Mouse (Mus musculus) liver (tissue): ENCODE measurements around the gene Rilpl1.
"Not testable (repeated sequence)": the region's sequence is repeated elsewhere in the genome, so short reads cannot be mapped to it uniquely, and the experiment has no call there.

Experiments used
- DNase-seq: peaks from one replicate; pipeline ENCODE4 v3.0.0-alpha.2; 2020; ENCODE audit warnings: mixed read lengths

Rilpl1 gene

DNA sequence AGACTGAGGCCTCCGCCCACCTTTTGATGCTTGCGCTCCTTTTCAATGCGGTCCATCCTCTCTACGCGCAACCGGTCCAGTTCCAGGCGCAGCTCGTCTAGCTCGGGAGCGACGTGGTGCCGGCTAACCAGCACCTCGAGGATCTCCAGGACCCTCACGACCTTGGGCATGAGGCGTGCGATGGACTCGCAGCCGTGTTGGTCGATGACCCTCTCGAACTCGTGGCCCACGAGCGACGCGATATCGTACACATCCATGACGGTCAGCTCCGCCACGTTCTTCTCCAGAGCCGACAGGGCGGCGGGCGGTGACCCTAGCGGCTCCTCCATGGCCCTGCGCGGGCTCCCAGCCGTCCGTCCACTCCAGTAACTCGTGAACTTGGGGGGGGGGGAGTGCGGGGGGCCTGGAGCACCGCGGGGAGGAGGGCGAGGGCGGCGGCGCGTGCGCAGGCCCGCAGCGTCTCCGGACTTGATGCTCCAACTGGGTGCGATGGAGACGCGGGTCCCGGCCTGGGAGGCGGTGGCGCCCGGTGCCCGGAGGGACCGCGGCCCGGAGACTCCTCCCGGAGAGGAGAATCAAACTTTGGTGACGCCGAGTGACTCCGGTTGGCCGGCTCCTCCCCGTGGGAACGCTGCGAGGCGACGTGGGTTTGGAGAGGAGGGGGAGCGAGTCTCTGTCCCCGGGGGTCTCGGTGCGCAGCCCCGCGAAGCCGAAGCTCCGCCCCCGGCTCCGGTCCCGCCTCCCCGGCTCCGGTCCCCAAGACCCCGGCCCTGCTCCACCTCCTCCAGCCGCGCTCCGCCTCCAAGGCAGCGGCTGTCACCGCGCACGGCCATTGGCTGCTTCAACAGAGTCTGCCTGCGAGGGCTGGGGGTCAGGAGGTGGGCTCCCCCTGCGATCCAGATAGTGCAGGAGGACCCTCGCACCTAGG lies at the start of gene Rilpl1:
TSS of gene Rilpl1 (minus strand) at position 737 of the 928 bp plus-strand sequence.
- peak; percentile 75 for DNase-seq

- DNase-seq, result peak; percentile 90
Observed at GRCm38 (mm10) chr5:124578633-124579317, 47.6 kb upstream of the Rilpl1 start, which contains the start of the genes Eif2b1 and Gtf2h3. TSS of gene Eif2b1 (minus strand) at chr5:124579131. TSS of gene Gtf2h3 (plus strand) at chr5:124579140.

GRCm38 (mm10) chr5:124575467-124575866 lies 44.3 kb upstream of the Rilpl1 start:
- DNase-seq, result no peak

DNA sequence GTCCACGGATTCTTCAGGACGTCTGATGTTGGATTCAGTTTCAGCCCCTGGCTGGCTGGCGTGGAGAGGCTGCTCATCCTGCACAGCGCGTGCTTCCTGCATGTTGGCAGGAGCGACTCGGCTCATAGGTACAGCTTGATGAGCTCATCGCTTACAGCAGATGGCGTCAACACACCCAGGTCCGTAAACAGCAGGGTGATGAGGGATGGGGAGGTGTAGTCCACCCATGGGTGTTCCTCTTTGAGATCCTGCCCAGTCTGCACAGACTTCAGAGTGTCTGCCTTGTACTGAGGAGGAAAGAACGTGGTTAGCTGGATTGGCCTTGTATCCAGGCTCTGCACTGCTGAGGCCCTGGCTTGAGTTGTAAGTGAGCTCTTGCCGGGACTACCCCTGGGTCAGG lies 39.9 kb upstream of the Rilpl1 start:
- no peak for DNase-seq

DNA sequence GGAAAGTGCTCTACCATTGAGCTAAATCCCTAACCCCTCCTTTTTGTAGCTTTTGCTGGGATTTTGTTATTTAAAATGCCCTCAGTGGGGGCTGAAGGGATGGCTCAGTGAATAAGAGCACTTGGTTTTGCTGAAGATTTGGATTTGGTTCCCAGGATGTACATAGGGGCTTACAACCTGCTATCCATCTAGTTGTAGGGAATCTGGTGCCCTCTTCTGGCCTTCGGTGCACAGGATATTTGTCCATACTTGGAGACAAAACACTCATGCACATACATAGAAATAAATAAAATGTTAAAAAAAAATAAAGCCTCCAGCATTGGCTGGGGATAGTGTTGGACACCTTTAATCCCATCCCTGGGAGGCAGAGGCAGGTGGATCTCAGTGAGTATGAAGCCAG lies 24.0 kb upstream of the Rilpl1 start:
- DNase-seq, result no peak

GRCm38 (mm10) chr5:124553607-124554006 lies 22.4 kb upstream of the Rilpl1 start:
- no peak for DNase-seq

DNA sequence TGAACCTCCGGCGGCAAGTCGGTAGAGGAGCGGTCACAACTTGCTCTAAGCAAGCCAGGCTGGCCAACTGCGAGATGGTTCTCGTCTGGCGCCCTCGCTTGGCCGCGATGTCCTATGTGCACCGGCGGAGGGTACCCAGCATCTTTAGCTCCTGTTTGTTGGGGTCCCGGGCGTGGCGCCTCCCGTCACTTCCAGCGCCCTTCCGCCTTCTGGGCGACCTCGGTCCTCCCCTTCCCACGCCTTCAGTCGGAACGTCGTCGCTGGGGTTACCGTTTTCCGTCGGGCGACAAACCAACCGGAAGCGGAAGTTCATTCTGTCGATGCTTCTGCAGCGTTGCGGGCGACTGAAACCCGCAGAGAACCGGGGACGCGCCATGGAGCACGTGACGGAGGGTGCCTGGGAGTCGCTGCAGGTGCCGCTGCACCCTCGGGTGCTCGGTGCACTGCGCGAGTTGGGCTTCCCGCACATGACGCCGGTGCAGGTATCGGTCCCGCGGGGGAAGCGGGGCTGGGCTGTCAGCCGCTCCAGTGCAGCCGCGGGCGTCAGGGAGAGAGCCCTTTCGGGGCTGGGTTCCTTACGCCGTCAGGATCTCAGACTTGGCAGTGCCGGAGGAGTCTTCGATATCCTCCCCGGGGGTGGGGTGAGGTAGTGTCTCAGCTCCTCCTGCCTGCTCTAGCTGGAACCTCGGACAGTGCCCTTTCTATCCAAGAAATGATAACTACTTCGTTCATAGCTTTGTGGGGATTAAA lies 21.5 kb upstream of the Rilpl1 start, which contains the start of gene Ddx55:
TSS of gene Ddx55 (plus strand) at position 307 of the 750 bp plus-strand sequence.
- peak; percentile 88 for DNase-seq

- DNase-seq, result no peak
Observed at GRCm38 (mm10) chr5:124552094-124552472, 20.9 kb upstream of the Rilpl1 start.

DNA sequence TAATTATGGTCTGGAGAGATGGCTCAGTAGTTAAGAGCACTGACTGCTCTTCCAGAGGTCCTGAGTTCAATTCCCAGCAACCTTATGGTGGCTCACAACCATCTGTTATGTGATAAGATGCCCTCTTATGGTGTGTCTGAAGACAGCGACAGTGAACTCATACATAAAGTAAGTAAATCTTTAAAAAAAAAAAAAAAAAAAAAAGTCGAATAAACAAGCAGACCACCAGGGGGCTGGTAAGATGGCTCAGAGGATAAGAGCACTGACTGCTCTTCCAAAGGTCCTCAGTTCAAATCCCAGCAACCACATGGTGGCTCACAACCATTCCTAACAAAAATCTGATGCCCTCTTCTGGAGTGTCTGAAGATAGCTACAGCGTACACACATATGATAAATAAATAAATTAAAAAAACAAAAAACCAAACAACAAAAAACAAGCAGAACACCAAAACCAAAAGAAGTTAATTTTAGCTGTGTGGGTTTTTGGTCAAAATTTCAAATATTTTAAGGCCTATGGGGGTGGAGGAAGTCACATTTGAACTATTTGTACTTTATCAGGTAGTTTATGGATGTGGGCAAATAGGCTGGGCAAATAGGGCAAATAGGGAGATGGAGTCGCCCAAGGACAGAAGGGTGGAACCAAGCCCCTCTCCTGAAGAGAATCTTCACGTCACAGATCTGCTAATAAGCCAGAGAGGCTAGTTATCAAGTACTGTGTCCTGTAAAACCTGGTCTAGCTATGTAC lies 20.3 kb upstream of the Rilpl1 start:
- DNase-seq, result not testable (repeated sequence)

GRCm38 (mm10) chr5:124550737-124551136 lies 19.5 kb upstream of the Rilpl1 start:
- DNase-seq, result not testable (repeated sequence)

GRCm38 (mm10) chr5:124541602-124541973 lies 10.4 kb upstream of the Rilpl1 start:
- DNase-seq, result no peak

DNA sequence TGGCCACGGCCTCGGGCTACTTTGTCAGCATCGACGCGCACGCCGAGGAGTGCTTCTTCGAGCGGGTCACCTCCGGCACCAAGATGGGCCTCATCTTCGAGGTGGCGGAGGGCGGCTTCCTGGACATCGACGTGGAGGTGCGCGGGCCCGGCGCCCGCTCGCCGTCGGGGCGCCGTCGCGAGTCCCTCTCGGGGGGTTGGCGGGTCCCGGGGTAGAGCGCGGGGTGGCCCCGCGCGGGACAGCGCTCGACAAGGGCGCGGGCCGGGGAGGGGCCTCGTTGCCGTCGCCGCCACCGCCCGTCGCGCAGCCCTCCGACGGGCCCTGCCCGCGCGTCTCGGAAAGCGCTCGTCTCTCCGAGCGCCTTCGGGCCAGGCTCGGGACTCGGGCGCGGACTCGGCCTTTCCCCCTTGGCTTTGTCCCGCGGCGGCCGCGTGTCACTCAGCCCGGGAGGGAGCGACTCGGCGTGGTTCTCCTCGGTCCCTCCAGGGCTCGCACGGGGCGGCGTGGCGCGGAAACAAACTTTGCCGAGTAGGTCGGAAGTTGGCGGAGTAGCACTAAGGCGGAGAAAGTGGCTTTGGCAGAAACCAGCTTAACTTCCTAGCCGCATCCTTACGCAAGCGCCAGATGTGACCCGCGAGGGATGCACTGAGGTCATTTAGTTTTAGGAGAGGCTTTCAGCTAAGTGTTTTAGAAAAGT lies 9.9 kb upstream of the Rilpl1 start:
- peak; percentile 75 for DNase-seq

- peak; percentile 94 for DNase-seq
Observed at GRCm38 (mm10) chr5:124540383-124540786, 9.2 kb upstream of the Rilpl1 start, which contains the start of gene Tmed2. TSS of gene Tmed2 (plus strand) at chr5:124540695.

- DNase-seq, result no peak
Observed at GRCm38 (mm10) chr5:124539905-124540304, 8.7 kb upstream of the Rilpl1 start.

GRCm38 (mm10) chr5:124538813-124539792 lies 7.9 kb upstream of the Rilpl1 start:
- peak; percentile 49 for DNase-seq

GRCm38 (mm10) chr5:124536776-124537175 lies 5.6 kb upstream of the Rilpl1 start:
- DNase-seq, result peak; percentile 37

- no peak for DNase-seq
Observed at GRCm38 (mm10) chr5:124535016-124535415, 3.8 kb upstream of the Rilpl1 start.

GRCm38 (mm10) chr5:124532451-124532850 lies 1.3 kb upstream of the Rilpl1 start:
- peak; percentile 42 for DNase-seq

GRCm38 (mm10) chr5:124531583-124531930 lies 366 bp upstream of the Rilpl1 start:
- DNase-seq, result no peak

GRCm38 (mm10) chr5:124529697-124530096 lies 1.5 kb downstream of the Rilpl1 start:
- DNase-seq, result no peak
